Mouse (Mus musculus) CD4-positive, CD25-positive, alpha-beta regulatory T cell, adult 4 months (primary cell): Measurements from ENCODE around the gene Plpp1. TPM values are rescaled to one million over a fixed set of nuclear protein-coding genes. Genes with fewer than 3 reads are reported as not detected.

Experiments
- ATAC-seq: one replicate; pipeline ENCODE4 v1.8.0; 2017
- polyA plus RNA-seq, 2 experiments: library from polyadenylated mRNA; unstranded; fragments of 100-300 nt; shearing (Covaris generic); gene quantifications; one replicate each; pipeline ENCODE4 v1.2.1; 2017

The Plpp1 gene
- polyA plus RNA-seq, 2 experiments from 2014 or later = 3.7 to 4.2 TPM

GRCm38 (mm10) chr13:112773991-112774675 lies 26.5 kb upstream of the Plpp1 start:
- ATAC-seq = no peak

- ATAC-seq = no peak
These were observed 24.7 kb upstream of the Plpp1 start for GRCm38 (mm10) chr13:112775856-112776255.

- no peak for ATAC-seq
These were observed 22.2 kb upstream of the Plpp1 start for GRCm38 (mm10) chr13:112778407-112778806.

- no peak for ATAC-seq
These were observed 15.3 kb upstream of the Plpp1 start for GRCm38 (mm10) chr13:112785305-112785704.

GRCm38 (mm10) chr13:112786142-112786541 lies 14.4 kb upstream of the Plpp1 start:
- ATAC-seq = no peak

- ATAC-seq = no peak
These were observed 13.6 kb upstream of the Plpp1 start for GRCm38 (mm10) chr13:112786942-112787533.

GRCm38 (mm10) chr13:112790774-112791173 lies 9.8 kb upstream of the Plpp1 start:
- ATAC-seq = no peak

- peak; percentile 92 for ATAC-seq
These were observed 8.7 kb upstream of the Plpp1 start for GRCm38 (mm10) chr13:112791906-112792305.

GRCm38 (mm10) chr13:112798243-112798952 lies 2.2 kb upstream of the Plpp1 start:
- no peak for ATAC-seq

GRCm38 (mm10) chr13:112798953-112799305 lies 1.7 kb upstream of the Plpp1 start:
- no peak for ATAC-seq

- peak; percentile 69 for ATAC-seq
These were observed 811 bp upstream of the Plpp1 start for GRCm38 (mm10) chr13:112799721-112800241.

- peak; percentile 17 for ATAC-seq
These were observed 901 bp downstream of the Plpp1 start for GRCm38 (mm10) chr13:112801381-112802004.

- no peak for ATAC-seq
These were observed 2.5 kb downstream of the Plpp1 start for GRCm38 (mm10) chr13:112803106-112803505.

- no peak for ATAC-seq
These were observed 3.1 kb downstream of the Plpp1 start for GRCm38 (mm10) chr13:112803661-112804060.

GRCm38 (mm10) chr13:112805529-112805928 lies 4.9 kb downstream of the Plpp1 start:
- ATAC-seq = no peak

- no peak for ATAC-seq
These were observed 7.5 kb downstream of the Plpp1 start for GRCm38 (mm10) chr13:112807936-112808667.

GRCm38 (mm10) chr13:112809504-112810247 lies 9.1 kb downstream of the Plpp1 start:
- peak; percentile 84 for ATAC-seq

- ATAC-seq = no peak
These were observed 9.7 kb downstream of the Plpp1 start for GRCm38 (mm10) chr13:112810248-112810645.

- peak; percentile 26 for ATAC-seq
These were observed 10.2 kb downstream of the Plpp1 start for GRCm38 (mm10) chr13:112810751-112811150.

GRCm38 (mm10) chr13:112811708-112812403 lies 11.3 kb downstream of the Plpp1 start:
- no peak for ATAC-seq

GRCm38 (mm10) chr13:112815996-112816395 lies 15.4 kb downstream of the Plpp1 start:
- ATAC-seq = no peak
